Mouse (Mus musculus): ENCODE data around the gene Ccdc151. TPM values are rescaled to one million over a fixed set of nuclear protein-coding genes. Genes with fewer than 3 reads are reported as not detected.
A peak's percentile ranks its signal among the peaks of the same experiment; 100 is the strongest.

The Ccdc151 gene
- total RNA-seq, 4 experiments from 2014 or later, result 0.81 to 2.8 (median 1.4) TPM

- DNase-seq, result peak; percentile 97
Measured at GRCm38 (mm10) chr9:21955570-21956281, 46.7 kb downstream of the Ccdc151 start, which contains the start of gene Swsap1. TSS of gene Swsap1 (plus strand) at chr9:21955755.

DNA sequence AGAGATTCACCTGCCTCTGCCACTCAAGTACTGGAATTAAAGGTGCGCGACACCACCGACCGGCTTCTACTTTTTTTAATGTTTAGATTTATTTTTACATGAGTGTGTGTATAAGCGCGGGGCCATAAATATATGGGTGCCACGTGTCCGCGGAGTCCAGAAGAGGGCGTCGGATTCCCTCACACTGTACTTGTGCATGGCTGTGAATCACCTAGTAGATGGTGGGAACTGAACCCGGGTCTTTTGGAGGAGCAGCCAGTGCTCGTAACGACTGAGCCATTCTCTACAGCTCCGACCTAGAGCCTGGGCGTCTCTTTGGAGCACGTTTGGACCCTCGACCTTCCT lies 47.2 kb downstream of the Ccdc151 start:
- DNase-seq, result no peak

DNA sequence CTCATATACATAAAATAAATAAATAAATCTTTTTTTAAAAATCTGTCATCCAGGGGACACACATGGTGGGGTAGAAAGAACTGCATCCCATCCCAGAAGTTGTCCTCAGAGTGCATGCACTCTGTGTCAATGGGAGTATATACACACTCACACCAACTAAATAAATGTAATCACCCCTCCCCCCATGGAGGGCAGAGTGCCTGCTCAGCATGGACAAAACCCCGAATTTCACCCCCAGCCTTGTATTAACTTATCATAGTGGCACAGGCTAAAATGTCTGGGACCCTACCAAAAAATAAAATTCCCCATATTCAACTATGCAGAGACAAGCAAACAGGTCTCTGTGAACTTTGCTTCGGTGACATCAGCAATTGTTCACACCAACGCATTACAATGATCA lies 47.8 kb downstream of the Ccdc151 start:
- DNase-seq, result no peak

GRCm38 (mm10) chr9:21953600-21953999 lies 48.8 kb downstream of the Ccdc151 start:
- DNase-seq, result no peak

DNA sequence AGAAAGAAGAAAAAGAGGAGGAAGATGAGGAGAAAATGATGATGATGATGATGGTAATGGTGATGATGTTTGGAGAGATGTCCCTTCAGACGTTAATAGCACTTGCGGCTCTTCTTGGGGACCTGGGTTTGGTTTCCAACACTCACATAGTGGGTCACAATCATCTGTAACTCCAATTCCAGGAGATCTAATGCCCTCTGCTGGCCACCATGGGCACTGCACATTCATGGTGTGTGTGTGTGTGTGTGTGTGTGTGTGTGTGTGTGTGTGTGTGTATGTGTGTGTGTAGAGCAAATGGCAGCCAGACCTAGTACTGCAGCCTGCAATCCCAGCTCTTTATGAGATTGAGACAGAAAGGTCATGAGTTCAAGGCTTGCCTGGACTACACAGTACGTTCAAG lies 50.5 kb downstream of the Ccdc151 start:
- DNase-seq, result no peak

DNA sequence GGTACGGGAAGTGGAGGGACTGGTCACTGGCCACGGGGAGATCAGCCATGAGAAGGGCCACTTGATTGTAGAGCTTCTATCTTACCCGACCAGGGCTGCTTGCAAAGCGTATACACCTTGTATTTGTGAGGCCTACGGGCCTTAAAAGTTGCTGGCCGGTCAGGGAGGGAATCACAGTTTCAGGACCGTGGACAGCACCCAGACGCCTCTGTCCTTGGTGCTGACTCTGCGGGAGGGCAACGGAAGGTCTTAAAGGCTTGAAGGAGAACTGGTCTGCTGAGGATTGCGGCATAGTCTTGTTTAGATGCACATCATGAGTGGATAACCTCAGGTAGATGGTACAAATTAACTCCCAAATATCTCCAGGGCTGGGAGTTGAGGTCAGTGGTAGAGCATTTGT lies 52.1 kb downstream of the Ccdc151 start:
- no peak for DNase-seq

- no peak for DNase-seq
Measured at GRCm38 (mm10) chr9:21948790-21949189, 53.6 kb downstream of the Ccdc151 start.

- DNase-seq, result no peak
Measured at GRCm38 (mm10) chr9:21948146-21948545, 54.3 kb downstream of the Ccdc151 start.

GRCm38 (mm10) chr9:21947540-21948130 lies 54.8 kb downstream of the Ccdc151 start:
- no peak for DNase-seq

DNA sequence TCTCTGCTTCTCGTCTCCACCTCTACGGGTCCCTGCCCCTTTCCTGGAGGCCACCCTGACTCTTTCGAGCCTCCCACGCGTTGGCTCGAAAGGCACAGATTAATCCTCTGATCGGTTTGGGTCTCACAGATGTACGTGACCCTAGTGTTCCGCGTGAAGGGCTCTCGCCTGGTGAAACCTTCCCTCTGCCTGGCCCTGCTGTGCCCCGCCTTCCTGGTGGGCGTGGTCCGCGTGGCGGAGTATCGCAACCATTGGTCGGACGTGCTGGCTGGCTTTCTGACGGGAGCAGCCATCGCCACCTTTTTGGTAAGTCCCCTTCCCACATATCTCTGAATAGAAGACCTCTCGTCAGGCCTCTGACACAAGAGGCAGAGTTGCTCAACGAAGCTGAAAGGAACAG lies 58.2 kb downstream of the Ccdc151 start:
- no peak for DNase-seq

GRCm38 (mm10) chr9:21943638-21944037 lies 58.8 kb downstream of the Ccdc151 start:
- no peak for DNase-seq

- DNase-seq, result no peak
Measured at GRCm38 (mm10) chr9:21943046-21943445, 59.4 kb downstream of the Ccdc151 start.

Other genes starting within 250 kb of the Ccdc151 start
- gene Spc24, start 242.3 kb downstream of the Ccdc151 start, total RNA-seq (2022), result 1 to 10 TPM in 3 of 4 experiments, under 1 TPM in 1; 0.32 to 4.9 (median 2.1) TPM
- gene Kank2, start 203.9 kb downstream of the Ccdc151 start, total RNA-seq (2022), result 10 to 100 TPM; 35.0 to 58.9 (median 47.5) TPM
- 10 to 100 TPM in 2 of 4 experiments, 1 to 10 TPM in 2; 1.5 to 12.0 (median 7.7) TPM for gene Angptl8, start 167.1 kb downstream of the Ccdc151 start, total RNA-seq (2022)
- gene Dock6, start 150.0 kb downstream of the Ccdc151 start, total RNA-seq (2022), result 10 to 100 TPM; 34.3 to 80.5 (median 56.4) TPM
- gene Rab3d, start 84.4 kb downstream of the Ccdc151 start, total RNA-seq (2022), result 10 to 100 TPM; 43.1 to 64.6 (median 48.1) TPM
- 10 to 100 TPM in 3 of 4 experiments, 1 to 10 TPM in 1; 8.6 to 27.3 (median 17.7) TPM for gene Ccdc159, start 75.2 kb downstream of the Ccdc151 start, total RNA-seq (2022)
- gene Tmem205, start 75.1 kb downstream of the Ccdc151 start, total RNA-seq (2022), result 100 to 1,000 TPM; 375 to 588 (median 495) TPM
- gene Plppr2, start 65.6 kb downstream of the Ccdc151 start, total RNA-seq (2022), result 10 to 100 TPM; 19.6 to 44.0 (median 32.1) TPM
- 10 to 100 TPM; 17.5 to 22.5 (median 20.0) TPM for gene Swsap1, start 46.9 kb downstream of the Ccdc151 start, total RNA-seq (2022)
- 1 to 10 TPM; 1.2 to 4.7 (median 2.0) TPM for gene Epor, start 39.1 kb downstream of the Ccdc151 start, total RNA-seq (2022)
- 10 to 100 TPM; 23.7 to 72.6 (median 49.6) TPM for gene Rgl3, start 13.2 kb downstream of the Ccdc151 start, total RNA-seq (2022)
- gene Prkcsh, start 172 bp upstream of the Ccdc151 start, total RNA-seq (2022), result 100 to 1,000 TPM; 167 to 190 (median 180) TPM
- 1 to 10 TPM; 1.8 to 4.6 (median 2.9) TPM for gene Elavl3, start 49.4 kb upstream of the Ccdc151 start, total RNA-seq (2022)
- under 1 TPM in 1 of 4 experiments, not detected in 3; 0.73 TPM for gene Gm49318, start 68.6 kb upstream of the Ccdc151 start, total RNA-seq (2022)
- 10 to 100 TPM in 3 of 4 experiments, 1 to 10 TPM in 1; 6.9 to 15.6 (median 12.3) TPM for gene Zfp653, start 68.7 kb upstream of the Ccdc151 start, total RNA-seq (2022)
- gene Ecsit, start 82.8 kb upstream of the Ccdc151 start, total RNA-seq (2022), result 10 to 100 TPM; 41.2 to 50.4 (median 48.9) TPM
- gene Cnn1, start 96.6 kb upstream of the Ccdc151 start, total RNA-seq (2022), result 1 to 10 TPM in 3 of 4 experiments, under 1 TPM in 1; 0.89 to 2.8 (median 1.2) TPM
- gene Elof1, start 114.5 kb upstream of the Ccdc151 start, total RNA-seq (2022), result 10 to 100 TPM; 71.9 to 83.9 (median 78.6) TPM
- 10 to 100 TPM; 30.6 to 44.1 (median 36.6) TPM for gene Acp5, start 133.1 kb upstream of the Ccdc151 start, total RNA-seq (2022)
- gene Pigyl, start 154.2 kb upstream of the Ccdc151 start, total RNA-seq (2022), result 10 to 100 TPM; 51.0 to 67.4 (median 59.4) TPM
- 1 to 10 TPM; 3.0 to 7.2 (median 4.1) TPM for gene Zfp872, start 185.5 kb upstream of the Ccdc151 start, total RNA-seq (2022)
- 10 to 100 TPM; 37.1 to 62.6 (median 53.2) TPM for gene Zfp809, start 223.1 kb upstream of the Ccdc151 start, total RNA-seq (2022)